Mouse (Mus musculus) neural tube, embryonic 13.5 days (tissue): ENCODE data around the gene Gbx2. TPM values are rescaled to one million over a fixed set of nuclear protein-coding genes. Genes with fewer than 3 reads are reported as not detected.
A peak's percentile ranks its signal among the peaks of the same experiment; 100 is the strongest.

ENCODE experiments used
- ATAC-seq: fragments of 200-750 bp; cut with Nextera tagmentation; 2 replicates; pipeline ENCODE4 v1.8.0; 2017; ENCODE audit warnings: low read depth, mild to moderate bottlenecking, moderate TSS enrichment, moderate library complexity
- H3K27ac ChIP-seq: fragments of 300-500 bp; sonication (generic); replicated peaks from 2 replicates; pipeline ENCODE4 v1.5.1; 2015; ENCODE audit warnings: moderate library complexity, mild to moderate bottlenecking, inconsistent platforms
- H3K27me3 ChIP-seq: fragments of 300-500 bp; sonication (generic); 2 replicates; pipeline ENCODE4 v1.6.1; 2015; ENCODE audit warnings: mild to moderate bottlenecking, inconsistent platforms
- H3K36me3 ChIP-seq: fragments of 300-500 bp; sonication (generic); 2 replicates; pipeline ENCODE4 v1.6.1; 2015; ENCODE audit warnings: mild to moderate bottlenecking, inconsistent platforms
- H3K4me1 ChIP-seq: fragments of 300-500 bp; sonication (generic); replicated peaks from 2 replicates; pipeline ENCODE4 v1.6.1; 2015; ENCODE audit warnings: inconsistent platforms
- H3K4me2 ChIP-seq: fragments of 300-500 bp; sonication (generic); 2 replicates; pipeline ENCODE4 v1.6.1; 2015; ENCODE audit warnings: inconsistent platforms, mild to moderate bottlenecking, moderate library complexity
- H3K4me3 ChIP-seq: fragments of 300-500 bp; sonication (generic); 2 replicates; pipeline ENCODE4 v1.5.1; 2015; ENCODE audit warnings: mild to moderate bottlenecking, inconsistent platforms
- H3K9ac ChIP-seq: fragments of 300-500 bp; sonication (generic); 2 replicates; pipeline ENCODE4 v1.6.1; 2015; ENCODE audit warnings: moderate library complexity, mild to moderate bottlenecking, inconsistent platforms
- H3K9me3 ChIP-seq: fragments of 300-500 bp; sonication (generic); 2 replicates; pipeline ENCODE4 v1.6.1; 2016; ENCODE audit warnings: inconsistent platforms
- WGBS: fragments of 180-500 bp; shearing (Covaris S2); methylation state at CpG from one replicate; pipeline ENCODE4 v1.1.7; 2015; 5-methylcytosine and 5-hydroxymethylcytosine counted together
- polyA plus RNA-seq: library from polyadenylated mRNA; unstranded; fragments of >200 nt; fragmentation: Nextera tagmentation; extraction: Ambion mirVana; gene quantifications from 2 replicates; pipeline ENCODE4 v1.2.1, GENCODE M21; 2015

Gbx2 gene
- polyA plus RNA-seq, 1 experiment from 2014 or later, result 42.7 TPM

DNA sequence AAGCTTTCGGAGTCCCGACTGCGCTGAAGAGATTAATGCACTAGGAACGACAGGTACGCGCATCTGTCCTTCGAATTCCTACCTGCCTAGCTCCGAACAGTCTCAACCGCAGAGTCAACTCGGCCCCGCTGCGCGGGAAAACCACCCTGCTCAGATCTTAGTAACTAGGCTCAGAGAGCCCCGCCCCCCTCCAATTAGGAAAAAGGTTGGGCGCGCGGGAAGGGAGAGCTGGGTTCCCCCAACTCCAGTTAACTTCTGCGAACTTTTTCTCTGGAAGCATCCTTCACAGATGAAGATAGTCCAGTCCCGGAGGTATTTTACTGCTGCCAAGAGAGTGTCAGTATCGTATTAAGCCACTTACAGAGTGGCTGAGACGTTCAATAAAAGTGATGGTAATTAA, 2.8 kb upstream of the Gbx2 start:
- H3K4me3 ChIP-seq, result peak overlapping the region; percentile 18
- peak overlapping the region; percentile 26; the same call in 1 of the 2 replicates for H3K9ac ChIP-seq
- H3K27ac ChIP-seq, result peak overlapping the region; percentile 43
- no peaks in the 10 kb centered on the region for H3K36me3 ChIP-seq
- WGBS, result 2% methylated on average over 21 of the region's 21 CpGs
- peak overlapping the region; percentile 80 for H3K4me2 ChIP-seq
- H3K4me1 ChIP-seq, result peaks cover 74% of the 10 kb centered on the region
- no peak for ATAC-seq
- H3K27me3 ChIP-seq, result peaks cover 83% of the 10 kb centered on the region
- no peaks in the 10 kb centered on the region for H3K9me3 ChIP-seq

DNA sequence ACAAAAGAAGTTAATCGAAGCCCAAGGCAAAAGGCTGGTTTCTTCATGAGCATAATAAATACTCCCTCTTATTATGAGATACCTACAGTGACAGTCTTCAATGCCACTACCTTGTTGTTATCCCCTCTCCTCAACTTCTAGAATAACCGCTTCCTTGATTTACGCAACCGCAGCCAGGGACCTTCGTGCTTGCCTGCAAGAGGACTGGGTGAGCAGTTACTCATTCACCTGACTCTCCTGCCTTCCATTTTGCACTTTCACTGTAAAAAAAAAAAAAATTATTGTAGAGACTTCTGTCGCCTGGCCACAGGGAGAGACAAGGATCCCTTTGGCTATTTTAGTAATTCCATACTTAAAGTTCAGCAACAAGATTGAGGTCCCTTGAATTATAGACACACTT, 2.0 kb upstream of the Gbx2 start:
- peaks cover 82% of the 10 kb centered on the region for H3K27me3 ChIP-seq
- no peak for ATAC-seq
- peak overlapping the region; percentile 73 for H3K9ac ChIP-seq
- H3K36me3 ChIP-seq, result no peaks in the 10 kb centered on the region
- peaks cover 82% of the 10 kb centered on the region for H3K4me1 ChIP-seq
- WGBS, result 3% methylated on average over 6 of the region's 6 CpGs
- H3K9me3 ChIP-seq, result no peaks in the 10 kb centered on the region
- H3K4me2 ChIP-seq, result peak overlapping the region; percentile 80
- H3K27ac ChIP-seq, result peak overlapping the region; percentile 81
- peak overlapping the region; percentile 64 for H3K4me3 ChIP-seq

DNA sequence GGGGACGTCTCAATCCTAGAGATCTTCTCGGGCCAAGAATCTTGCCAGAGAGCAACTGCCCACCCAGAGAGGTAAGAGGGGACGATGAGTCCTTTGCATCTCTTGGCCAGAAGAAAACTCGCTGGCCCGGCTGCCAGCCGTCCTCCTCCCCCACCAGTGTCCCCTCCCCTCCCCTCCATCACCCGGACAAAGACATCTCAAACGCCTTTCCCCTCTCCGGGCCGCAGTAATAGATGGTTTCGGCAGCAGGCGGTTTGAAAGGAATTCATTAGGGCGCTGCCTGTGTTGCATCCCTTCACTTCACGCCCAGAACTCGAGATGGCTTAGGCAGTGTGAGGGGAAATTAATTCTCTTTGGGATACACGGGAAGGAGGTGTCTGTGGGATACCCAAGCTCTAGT, 1.6 kb upstream of the Gbx2 start:
- Histone ChIP-seq H3K4me3 (peak overlapping the region; percentile 64), H3K27ac (peak overlapping the region; percentile 81), H3K36me3 (no peaks in the 10 kb centered on the region), H3K4me1 (peaks cover 86% of the 10 kb centered on the region), H3K27me3 (peaks cover 82% of the 10 kb centered on the region), H3K9me3 (no peaks in the 10 kb centered on the region), H3K4me2 (peak overlapping the region; percentile 80), H3K9ac (peak overlapping the region; percentile 73)
- WGBS, result 1% methylated on average over 16 of the region's 16 CpGs
- ATAC-seq, result no peak

DNA sequence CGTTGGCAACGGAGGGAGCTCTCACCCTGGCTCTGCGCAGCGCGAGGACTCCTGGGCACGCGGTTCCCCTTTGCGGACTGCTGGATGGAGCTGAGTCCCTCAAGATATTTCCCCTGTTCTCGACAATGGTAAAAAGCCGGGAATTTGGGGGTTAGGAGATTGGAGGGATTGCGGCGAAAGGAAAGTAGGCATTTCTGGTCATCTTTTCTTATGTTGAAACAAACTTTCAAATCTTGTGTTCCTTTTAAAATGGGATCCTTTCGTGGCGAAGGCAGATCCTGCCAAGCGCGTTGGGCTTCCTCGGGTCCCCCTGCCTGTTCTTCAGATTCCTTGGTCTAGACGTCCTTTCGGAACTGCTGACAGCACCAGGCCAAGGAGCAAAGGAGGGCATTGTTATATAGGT, 1.0 kb upstream of the Gbx2 start:
- H3K27ac ChIP-seq, result peak overlapping the region; percentile 81
- 1% methylated on average over 19 of the region's 19 CpGs for WGBS
- no peak for ATAC-seq
- peak overlapping the region; percentile 64 for H3K4me3 ChIP-seq
- H3K36me3 ChIP-seq, result no peaks in the 10 kb centered on the region
- H3K27me3 ChIP-seq, result peaks cover 82% of the 10 kb centered on the region
- H3K4me2 ChIP-seq, result peak overlapping the region; percentile 80
- H3K4me1 ChIP-seq, result peaks cover 92% of the 10 kb centered on the region
- H3K9me3 ChIP-seq, result no peaks in the 10 kb centered on the region
- H3K9ac ChIP-seq, result peak overlapping the region; percentile 73

DNA sequence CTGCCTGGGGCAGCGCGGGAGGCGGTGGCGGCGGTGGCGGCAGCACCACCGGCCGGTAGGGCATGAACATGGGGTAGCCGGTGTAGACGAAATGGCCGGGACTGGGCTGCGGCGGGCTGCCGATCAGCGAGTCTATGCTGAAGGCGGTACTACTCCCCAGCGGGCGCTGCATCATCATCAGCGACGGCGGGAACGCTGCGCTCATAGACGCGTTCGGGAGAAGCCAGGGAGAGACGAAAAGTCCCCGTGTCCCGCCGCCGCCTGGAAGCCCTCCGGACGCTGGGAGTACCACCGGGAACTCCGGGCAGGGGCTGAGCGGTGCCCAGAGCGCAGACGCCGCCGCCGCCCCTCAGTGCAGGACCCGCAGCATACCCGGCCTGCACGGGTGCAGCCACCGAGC, 428 bp downstream of the Gbx2 start:
- peak overlapping the region; percentile 64 for H3K4me3 ChIP-seq
- H3K4me1 ChIP-seq, result peaks cover 98% of the 10 kb centered on the region
- peak overlapping the region; percentile 89 for H3K9ac ChIP-seq
- peak; percentile 46 for ATAC-seq
- H3K27me3 ChIP-seq, result peaks cover 80% of the 10 kb centered on the region
- H3K4me2 ChIP-seq, result peak overlapping the region; percentile 80
- H3K36me3 ChIP-seq, result no peaks in the 10 kb centered on the region
- H3K27ac ChIP-seq, result peak overlapping the region; percentile 83
- H3K9me3 ChIP-seq, result no peaks in the 10 kb centered on the region
- WGBS, result under 1% methylated on average over 45 of the region's 45 CpGs

DNA sequence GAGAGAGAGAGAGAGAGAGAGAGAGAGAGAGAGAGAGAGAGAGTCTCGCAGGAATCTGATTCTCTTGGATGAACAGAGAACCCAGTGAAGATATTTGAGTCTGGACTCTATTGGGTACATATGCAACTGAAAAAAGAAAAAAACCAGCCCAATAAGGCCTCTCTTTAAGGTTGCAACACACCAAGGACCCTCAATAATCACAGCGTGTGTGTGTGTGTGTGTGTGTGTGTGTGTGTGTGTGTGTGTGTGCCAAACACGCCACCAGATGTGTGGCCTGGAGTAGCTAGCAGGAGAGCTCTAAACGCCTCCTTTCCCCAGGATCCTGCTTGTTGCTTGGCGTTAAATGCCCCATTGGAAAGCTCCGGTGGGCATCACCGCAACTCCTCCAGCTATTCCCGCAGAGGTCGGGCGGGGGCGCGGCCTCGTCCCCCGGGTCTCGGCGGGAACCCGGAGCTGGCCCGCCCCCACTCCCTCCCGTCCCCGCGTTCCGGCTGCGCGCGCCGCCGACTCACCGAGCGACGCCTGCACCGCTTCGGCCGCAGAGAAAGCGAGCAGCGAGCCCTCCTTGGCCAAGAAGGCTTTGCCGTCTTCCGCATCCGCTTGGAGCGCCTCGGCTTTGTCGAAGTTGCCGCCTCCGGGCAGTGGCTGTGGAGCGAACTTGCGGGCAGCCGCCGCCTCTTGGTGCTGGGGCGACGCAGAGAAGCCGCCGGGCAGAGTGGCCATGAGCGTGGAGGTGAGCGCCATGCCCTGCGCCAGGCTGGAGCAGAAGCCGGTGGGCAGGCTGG, 1.1 kb downstream of the Gbx2 start:
- H3K4me1 ChIP-seq, result peaks cover 98% of the 10 kb centered on the region

DNA sequence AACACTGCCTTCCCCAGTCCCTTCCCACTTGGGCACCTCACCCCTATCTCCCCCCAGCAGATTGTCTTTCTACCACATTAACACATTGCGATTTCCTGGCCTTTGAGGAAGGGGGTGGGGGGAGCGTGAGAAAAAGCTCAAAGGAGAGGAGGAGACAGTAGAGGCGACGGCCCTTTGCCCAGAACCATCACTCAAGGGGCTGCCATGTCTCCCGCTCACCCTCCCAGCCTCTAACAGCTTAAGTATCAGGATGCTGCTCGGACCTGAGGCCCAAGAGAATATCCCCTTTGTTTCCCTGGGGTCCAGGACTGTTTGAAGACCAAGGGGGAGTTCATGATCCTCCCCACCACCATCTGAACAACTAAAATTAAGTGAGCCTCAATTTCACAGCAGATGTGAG, 1.8 kb downstream of the Gbx2 start:
- peak overlapping the region; percentile 89 for H3K9ac ChIP-seq
- peaks cover 80% of the 10 kb centered on the region for H3K27me3 ChIP-seq
- no peak for ATAC-seq
- peak overlapping the region; percentile 64 for H3K4me3 ChIP-seq
- peak overlapping the region; percentile 83 for H3K27ac ChIP-seq
- WGBS, result 0% methylated on average over 6 of the region's 6 CpGs
- peaks cover 98% of the 10 kb centered on the region for H3K4me1 ChIP-seq
- H3K9me3 ChIP-seq, result no peaks in the 10 kb centered on the region
- no peaks in the 10 kb centered on the region for H3K36me3 ChIP-seq
- H3K4me2 ChIP-seq, result peak overlapping the region; percentile 80

More for the DNA sequence above, 1.1 kb downstream of the Gbx2 start:
- peak overlapping the region; percentile 89 for H3K9ac ChIP-seq
- peak overlapping the region; percentile 80 for H3K4me2 ChIP-seq
- under 1% methylated on average over 48 of the region's 55 CpGs for WGBS
- H3K27me3 ChIP-seq, result peaks cover 80% of the 10 kb centered on the region
- ATAC-seq, result 0 out of 2 replicates have a peak, but pooled peaks have one; percentile 11
- H3K27ac ChIP-seq, result peak overlapping the region; percentile 83
- H3K9me3 ChIP-seq, result no peaks in the 10 kb centered on the region
- H3K36me3 ChIP-seq, result no peaks in the 10 kb centered on the region
- peak overlapping the region; percentile 64 for H3K4me3 ChIP-seq

DNA sequence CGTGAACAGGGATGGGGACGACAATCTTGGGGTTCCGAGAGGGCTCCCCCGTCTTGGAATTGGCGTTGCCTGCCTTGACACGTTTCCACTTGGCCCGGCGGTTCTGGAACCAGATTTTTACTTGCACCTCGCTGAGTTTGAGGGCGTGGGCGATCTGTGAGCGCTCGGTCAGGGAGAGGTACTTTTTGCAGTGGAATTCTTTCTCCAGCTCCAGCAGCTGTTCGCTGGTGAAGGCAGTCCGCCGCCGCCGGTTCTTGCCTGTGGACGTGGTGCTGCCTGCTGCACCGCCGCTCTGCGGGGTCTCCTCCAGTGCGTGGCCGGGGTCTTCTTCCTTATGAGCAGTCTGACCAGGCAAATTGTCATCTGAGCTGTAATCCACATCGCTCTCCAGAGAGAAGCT, 2.3 kb downstream of the Gbx2 start:
- 5% methylated on average over 25 of the region's 25 CpGs for WGBS
- peak overlapping the region; percentile 89 for H3K9ac ChIP-seq
- H3K27ac ChIP-seq, result peak overlapping the region; percentile 83; the same call in 1 of the 2 replicates
- no peaks in the 10 kb centered on the region for H3K36me3 ChIP-seq
- H3K9me3 ChIP-seq, result no peaks in the 10 kb centered on the region
- peak overlapping the region; percentile 64 for H3K4me3 ChIP-seq
- no peak for ATAC-seq
- H3K27me3 ChIP-seq, result peaks cover 80% of the 10 kb centered on the region
- peak overlapping the region; percentile 80 for H3K4me2 ChIP-seq
- peaks cover 98% of the 10 kb centered on the region for H3K4me1 ChIP-seq

DNA sequence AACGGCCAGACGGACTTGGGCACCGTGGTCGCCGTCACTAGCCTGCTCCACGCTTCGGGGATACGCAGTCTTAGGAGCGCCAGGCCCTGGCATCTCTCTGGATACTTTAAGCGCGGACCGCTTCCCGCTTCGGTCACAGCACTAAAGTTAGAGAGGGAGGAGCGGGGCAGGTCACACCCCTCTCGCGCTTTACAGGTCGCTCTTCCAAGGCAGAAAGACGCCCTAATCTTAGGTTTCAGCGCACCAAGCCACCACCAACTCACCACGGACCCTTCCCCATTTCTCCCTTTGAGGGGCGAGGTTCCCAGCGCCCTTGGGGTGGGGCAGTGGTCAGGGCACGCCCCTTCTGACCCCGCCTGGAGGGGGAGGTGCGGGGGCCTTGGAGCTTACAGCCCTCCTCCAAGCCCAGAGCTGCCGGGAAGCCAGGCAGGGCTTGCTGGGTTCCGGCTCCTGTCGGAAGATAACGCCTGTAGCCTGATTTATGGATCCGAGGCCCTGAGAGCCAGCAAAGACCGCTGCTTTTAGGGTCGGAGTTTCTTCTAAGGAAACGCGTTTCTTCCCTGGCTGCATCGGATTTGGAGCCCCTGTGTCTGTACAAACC, 3.8 kb downstream of the Gbx2 start:
- H3K4me1 ChIP-seq, result peaks cover 99% of the 10 kb centered on the region
- H3K27me3 ChIP-seq, result peaks cover 76% of the 10 kb centered on the region
- peak overlapping the region; percentile 80 for H3K4me2 ChIP-seq
- under 1% methylated on average over 36 of the region's 36 CpGs for WGBS
- peak overlapping the region; percentile 89 for H3K9ac ChIP-seq
- peak overlapping the region; percentile 61 for H3K27ac ChIP-seq
- ATAC-seq, result no peak
- no peaks in the 10 kb centered on the region for H3K9me3 ChIP-seq
- peak overlapping the region; percentile 64 for H3K4me3 ChIP-seq
- no peaks in the 10 kb centered on the region for H3K36me3 ChIP-seq

DNA sequence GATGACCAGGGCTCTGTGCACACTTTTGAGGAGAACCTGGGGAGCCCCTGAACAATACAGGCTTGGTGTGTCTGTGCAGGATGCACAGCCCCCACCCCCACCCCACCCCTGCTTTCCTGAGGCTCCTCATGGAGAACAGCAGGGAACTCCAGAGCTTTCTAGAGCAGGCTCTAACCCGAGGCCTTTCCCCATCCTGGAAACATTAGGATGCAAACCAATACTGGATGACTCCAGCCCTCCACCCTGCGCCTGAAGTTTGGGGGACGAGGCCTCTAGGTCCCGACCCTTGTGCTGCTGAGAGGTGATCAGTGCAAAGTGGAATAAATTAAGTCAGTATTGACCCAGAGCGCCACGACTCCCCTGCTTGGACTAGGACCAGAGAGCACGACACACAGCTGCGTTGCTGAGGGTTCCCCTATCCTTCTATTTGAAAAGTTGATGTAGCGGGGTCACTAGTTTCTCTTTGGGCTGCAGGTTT, 4.4 kb downstream of the Gbx2 start:
- Histone ChIP-seq H3K27ac (peak overlapping the region; percentile 61), H3K27me3 (peaks cover 77% of the 10 kb centered on the region), H3K9me3 (no peaks in the 10 kb centered on the region), H3K4me1 (peaks cover 99% of the 10 kb centered on the region), H3K4me3 (peak overlapping the region; percentile 64), H3K9ac (peak overlapping the region; percentile 89), H3K36me3 (no peaks in the 10 kb centered on the region), H3K4me2 (peak overlapping the region; percentile 80)
- 12% methylated on average over 9 of the region's 9 CpGs for WGBS
- no peak for ATAC-seq

DNA sequence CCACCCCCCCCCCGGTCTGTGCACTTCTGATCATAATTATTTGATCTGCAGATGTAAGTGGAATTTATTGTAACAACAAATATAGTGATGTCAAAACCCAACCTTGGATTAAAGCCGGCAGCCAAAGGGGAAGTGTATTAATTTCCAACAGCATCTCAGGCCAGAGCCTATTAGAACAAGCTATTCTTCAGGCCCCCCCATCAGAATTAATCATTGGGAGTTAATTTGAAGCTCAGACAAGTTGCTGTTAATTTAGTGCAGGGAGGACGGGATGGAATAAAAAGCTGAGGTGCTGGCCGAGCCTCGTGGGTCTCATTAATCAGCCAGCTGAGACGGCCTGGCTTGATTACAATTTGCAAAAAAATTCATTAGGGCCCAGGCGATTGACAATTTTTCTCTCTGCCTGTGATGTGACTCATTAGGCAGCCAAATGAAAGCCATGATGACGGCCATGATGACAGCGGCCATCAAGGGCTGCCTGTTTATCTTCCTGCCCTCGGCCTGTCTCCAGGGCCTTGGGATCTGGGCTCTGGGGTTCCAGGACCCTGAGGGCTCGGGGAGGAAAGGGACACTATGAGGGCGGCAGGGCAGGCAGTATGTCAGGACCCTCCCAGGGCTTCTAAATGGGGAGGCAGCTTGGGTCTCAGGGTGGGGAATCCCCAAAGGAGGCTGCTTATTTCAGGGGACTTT, 5.3 kb downstream of the Gbx2 start:
- H3K27me3 ChIP-seq, result peaks cover 77% of the 10 kb centered on the region
- H3K4me3 ChIP-seq, result peak overlapping the region; percentile 64
- H3K9me3 ChIP-seq, result no peaks in the 10 kb centered on the region
- H3K27ac ChIP-seq, result peak overlapping the region; percentile 61
- WGBS, result 17% methylated on average over 12 of the region's 12 CpGs
- peak overlapping the region; percentile 80 for H3K4me2 ChIP-seq
- H3K9ac ChIP-seq, result peak overlapping the region; percentile 89; the same call in 1 of the 2 replicates
- 0 out of 2 replicates have a peak, but pooled peaks have one; percentile 13 for ATAC-seq
- peaks cover 94% of the 10 kb centered on the region for H3K4me1 ChIP-seq
- no peaks in the 10 kb centered on the region for H3K36me3 ChIP-seq

DNA sequence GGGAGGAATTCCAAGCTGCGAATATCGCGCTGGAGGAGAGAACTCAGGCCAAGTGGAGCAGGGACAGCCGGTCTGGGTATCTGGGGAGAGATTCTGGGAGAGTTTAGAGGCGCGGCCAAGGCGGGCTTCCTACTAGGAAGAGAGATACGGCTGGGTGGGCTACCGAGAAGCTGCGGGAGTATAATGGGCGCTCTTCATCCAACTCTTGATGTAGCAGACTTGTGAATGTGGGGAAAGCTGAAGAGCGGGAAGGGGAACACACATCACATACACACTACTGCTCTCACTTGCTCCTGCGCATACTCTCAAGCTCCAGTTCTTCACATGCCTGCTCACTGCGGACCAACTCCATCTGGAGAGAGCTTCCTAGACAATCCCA, 7.3 kb downstream of the Gbx2 start:
- no peaks in the 10 kb centered on the region for H3K9me3 ChIP-seq
- peak overlapping the region; percentile 16; the same call in 1 of the 2 replicates for H3K4me3 ChIP-seq
- 15% methylated on average over 14 of the region's 14 CpGs for WGBS
- no peak overlapping the region for H3K27ac ChIP-seq
- peak overlapping the region; percentile 50 for H3K4me2 ChIP-seq
- ATAC-seq, result no peak
- H3K9ac ChIP-seq, result peak overlapping the region; percentile 23; the same call in 1 of the 2 replicates
- peaks cover 89% of the 10 kb centered on the region for H3K27me3 ChIP-seq
- no peaks in the 10 kb centered on the region for H3K36me3 ChIP-seq
- H3K4me1 ChIP-seq, result peaks cover 74% of the 10 kb centered on the region
